In the genomic region with DNA sequence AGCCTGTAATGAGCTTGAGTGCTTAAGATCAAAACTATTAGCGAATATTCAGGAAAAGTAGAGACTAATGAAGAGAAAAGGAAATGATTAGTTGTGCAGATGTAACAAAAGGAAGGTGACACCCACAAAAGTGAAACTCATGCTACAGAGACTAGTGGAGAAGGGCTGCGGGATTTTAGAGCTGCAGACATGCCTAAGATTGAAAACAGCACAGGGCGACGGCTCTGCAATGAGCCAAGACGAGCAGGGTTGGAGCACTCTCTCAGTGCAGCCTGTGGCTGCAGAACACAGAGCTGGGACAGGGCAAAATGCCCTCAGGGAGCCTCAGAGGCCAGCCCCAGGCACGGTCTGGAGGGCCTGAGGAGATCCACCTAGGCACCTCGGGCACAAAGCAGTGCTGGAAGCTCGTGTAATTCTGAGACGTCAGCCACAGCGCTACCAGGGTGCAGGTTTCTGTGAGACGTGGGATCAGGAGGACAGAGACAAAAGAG, we compare ENCODE assay signal across 10 mouse cellular contexts. TPM values are rescaled to one million over a fixed set of nuclear protein-coding genes. Genes with fewer than 3 reads are reported as not detected.
DNase-seq lines count a peak whose midpoint lies in the region; ATAC-seq lines count a peak whose summit lies in the region.
"Had no signal": no experiment of that assay in that cellular context is flagged by ENCODE, and none has a peak within 500 bp of the region (broad histone marks: within the 10 kb centered on the region; RNA-seq: fewer than 3 reads in every experiment).

No protein-coding gene starts in this region.

- peaks cover 24% of the 10 kb centered on the region for H3K4me1 ChIP-seq in intestine, embryonic 16.5 days (ENCODE audit: control insufficient read depth, insufficient read depth, low read length)
- peaks cover 33% of the 10 kb centered on the region for H3K4me1 ChIP-seq in neural tube, embryonic 12.5 days

- H3K9ac ChIP-seq in intestine, embryonic 16.5 days (ENCODE audit: low read depth, low read length), result peak overlapping the region; percentile 64
- peak overlapping the region; percentile 50 for H3K9ac ChIP-seq in neural tube, embryonic 12.5 days

- no peaks in the 10 kb centered on the region for H3K9me3 ChIP-seq in intestine, embryonic 16.5 days (ENCODE audit: control insufficient read depth, low read length)
- H3K9me3 ChIP-seq in neural tube, embryonic 12.5 days, result no peaks in the 10 kb centered on the region

- H3K4me3 ChIP-seq in intestine, embryonic 16.5 days (ENCODE audit: low read length), result no peak overlapping the region
- no peak overlapping the region for H3K4me3 ChIP-seq in neural tube, embryonic 12.5 days

- peak; percentile 58 for ATAC-seq in intestine, embryonic 16.5 days
- ATAC-seq in neural tube, embryonic 12.5 days (ENCODE audit: low FRiP score, low read depth), result 0 out of 2 replicates have a peak, but pooled peaks have one; percentile 31

- peak overlapping the region; percentile 90 for H3K27ac ChIP-seq in intestine, embryonic 16.5 days (ENCODE audit: low read length)
- H3K27ac ChIP-seq in neural tube, embryonic 12.5 days, result peak overlapping the region; percentile 70

- 33% methylated on average over 11 of the region's 11 CpGs for WGBS in intestine, embryonic 16.5 days
- WGBS in neural tube, embryonic 12.5 days, result 16% methylated on average over 11 of the region's 11 CpGs

- peak; percentile 48 to 64 for DNase-seq in kidney, postnatal 4 days
- no peak for DNase-seq in kidney, adult 9 months
- peak; percentile 37 to 39 for DNase-seq in cerebellum, postnatal 25 days
- peak; percentile 32 for DNase-seq in gastrocnemius, postnatal 25 days
- no peak for DNase-seq in urinary bladder, adult 2 months (ENCODE audit: low spot score)
- DNase-seq in left cerebral cortex, adult 11 months (ENCODE audit: low spot score), result no peak

- peak overlapping the region; percentile 28 for H3K4me2 ChIP-seq in intestine, embryonic 16.5 days (ENCODE audit: low read depth, low read length)
- peak overlapping the region; percentile 49 for H3K4me2 ChIP-seq in neural tube, embryonic 12.5 days (replicated peaks)

- no peaks in the 10 kb centered on the region for H3K27me3 ChIP-seq in intestine, embryonic 16.5 days (replicated peaks; ENCODE audit: control insufficient read depth, insufficient read depth, low read length)
- no peaks in the 10 kb centered on the region for H3K27me3 ChIP-seq in neural tube, embryonic 12.5 days (replicated peaks)

- no peaks in the 10 kb centered on the region for H3K36me3 ChIP-seq in intestine, embryonic 16.5 days (ENCODE audit: control insufficient read depth, insufficient read depth, low read length)
- H3K36me3 ChIP-seq in neural tube, embryonic 12.5 days, result no peaks in the 10 kb centered on the region

RNA-seq across cellular contexts. Expression of a gene that starts 18.2 kb away (rescaled TPM):
- 1 to 10 TPM; 1.4 to 2.1 TPM for total RNA-seq in gastrocnemius, postnatal 25 days (2021)
- 6.2 and 6.6 TPM in 2 replicates for polyA plus RNA-seq in intestine, embryonic 16.5 days (2015; fragmentation: Nextera tagmentation; extraction: Ambion mirVana)
- polyA plus RNA-seq in neural tube, embryonic 12.5 days (2016; fragmentation: Nextera tagmentation; extraction: Ambion mirVana), result 17.9 and 21.6 TPM in 2 replicates
- polyA plus RNA-seq in urinary bladder, adult 2 months (2012; rRNA removed), result 5.7 and 7.1 TPM in 2 replicates

RNA-seq across cellular contexts. Expression of a gene that starts 36.3 kb away (rescaled TPM):
- not detected for total RNA-seq in gastrocnemius, postnatal 25 days (2021)
- 358 and 408 TPM in 2 replicates for polyA plus RNA-seq in intestine, embryonic 16.5 days (2015; fragmentation: Nextera tagmentation; extraction: Ambion mirVana)
- 0.18 and 0.37 TPM in 2 replicates for polyA plus RNA-seq in neural tube, embryonic 12.5 days (2016; fragmentation: Nextera tagmentation; extraction: Ambion mirVana)
- 0.15 and 0.47 TPM in 2 replicates for polyA plus RNA-seq in urinary bladder, adult 2 months (2012; rRNA removed)
- total RNA-seq: gastrocnemius, postnatal 36 days; MEL had no signal

RNA-seq across cellular contexts. Expression of a gene that starts 48.0 kb away (rescaled TPM):
- total RNA-seq in gastrocnemius, postnatal 25 days (2021), result 10 to 100 TPM; 10.5 to 19.9 TPM
- 558 and 560 TPM in 2 replicates for polyA plus RNA-seq in intestine, embryonic 16.5 days (2015; fragmentation: Nextera tagmentation; extraction: Ambion mirVana)
- polyA plus RNA-seq in neural tube, embryonic 12.5 days (2016; fragmentation: Nextera tagmentation; extraction: Ambion mirVana), result 777 and 779 TPM in 2 replicates
- 4.7 and 5.1 TPM in 2 replicates for polyA plus RNA-seq in urinary bladder, adult 2 months (2012; rRNA removed)

Comparison
In these comparisons a context has a peak if more than half of its experiments do, and no peak if none do; other contexts are left out.
1. DNase-seq: peak in kidney, postnatal 4 days (2 of 2), cerebellum, postnatal 25 days (2 of 2) and gastrocnemius, postnatal 25 days (single experiment); none in kidney, adult 9 months (single experiment), urinary bladder, adult 2 months (single experiment) and left cerebral cortex, adult 11 months (single experiment).
2. RNA of a gene that starts 36.3 kb away (polyA plus RNA-seq): 358 to 408 TPM in intestine, embryonic 16.5 days; 0.18 to 0.37 TPM in neural tube, embryonic 12.5 days and 0.15 to 0.47 TPM in urinary bladder, adult 2 months; every median in the first group is over 100 times any median in the second.
3. RNA of a gene that starts 48.0 kb away (polyA plus RNA-seq): 777 to 779 TPM in neural tube, embryonic 12.5 days and 558 to 560 TPM in intestine, embryonic 16.5 days; 4.7 to 5.1 TPM in urinary bladder, adult 2 months; every median in the first group is over 10 times any median in the second.